Mouse (Mus musculus): ENCODE results near the gene Angptl4. TPM values are rescaled to one million over a fixed set of nuclear protein-coding genes. Genes with fewer than 3 reads are reported as not detected.
"Not testable (repeated sequence)": the region's sequence is repeated elsewhere in the genome, so short reads cannot be mapped to it uniquely, and the experiment has no call there.

The Angptl4 gene
- 0.07 TPM in 1 of 2 replicates, not detected in the other for polyA plus RNA-seq (2012)

DNA sequence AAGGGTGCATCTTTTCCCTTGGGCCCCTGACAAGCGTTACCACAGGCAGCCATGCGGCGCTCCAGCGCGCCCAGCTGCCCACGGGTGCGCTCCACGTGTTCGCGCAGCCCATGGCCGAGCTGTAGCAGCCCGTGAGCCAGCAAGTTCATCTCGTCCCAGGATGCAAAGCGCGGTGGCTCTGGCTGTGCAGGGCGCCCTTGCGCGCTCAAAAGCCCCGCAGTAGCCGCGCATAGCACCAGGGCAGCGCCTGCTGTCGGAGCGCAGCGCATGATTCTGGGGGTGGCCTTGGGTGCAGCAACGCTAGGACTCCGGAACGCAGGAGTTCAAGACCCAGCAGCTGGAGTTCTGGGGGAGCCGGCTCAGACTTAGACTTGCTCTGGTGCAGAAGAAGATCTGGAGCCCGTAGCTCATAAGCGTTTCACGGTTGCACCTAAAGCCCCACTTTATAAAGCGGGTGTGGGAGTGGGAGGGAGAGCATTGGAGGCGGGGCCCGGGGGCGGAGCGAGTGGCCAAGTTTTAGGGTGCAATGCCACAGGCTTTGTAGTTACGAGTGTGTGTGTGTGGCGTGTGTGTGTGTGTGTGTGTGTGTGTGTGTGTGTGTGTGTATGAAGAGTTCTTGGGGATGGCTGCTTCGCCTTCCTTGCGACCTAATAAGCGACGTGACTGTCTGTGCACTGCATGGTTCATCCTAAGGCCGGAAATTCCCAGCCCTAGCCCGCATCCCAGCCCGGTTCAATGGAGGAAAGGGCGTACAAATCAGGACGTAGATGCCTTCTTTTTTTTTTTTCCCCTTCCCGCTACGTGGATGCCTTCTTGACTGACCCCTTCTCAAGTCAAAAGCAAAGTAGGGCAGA, at the start of gene Angptl4:
Gene Angptl4 (minus strand): TSS at position 707 of the 854 bp plus-strand sequence.
- H3K27me3 ChIP-seq (ENCODE audit: control insufficient read depth), result 0 out of 2 replicates have a peak, but pooled peaks cover 4% of the 10 kb centered on the region
- H3K4me3 ChIP-seq (replicated peaks), result peak within 1 kb of the TSS; percentile 62
- H3K4me1 ChIP-seq (ENCODE audit: control insufficient read depth), result peaks cover 29% of the 10 kb centered on the region
- H3K36me3 ChIP-seq (ENCODE audit: control insufficient read depth), result peaks cover 19% of the 10 kb centered on the region
- no peaks in the 10 kb centered on the region for H3K9me3 ChIP-seq (ENCODE audit: control insufficient read depth, low read length)
- TF ChIP-seq GATA1 (IDR thresholded peaks at IDR 0.05; ENCODE audit: low read length), result no peak
- TF ChIP-seq TAL1 (IDR thresholded peaks at IDR 0.05; ENCODE audit: low read length), result no peak

- Histone ChIP-seq H3K27me3 (ENCODE audit: control insufficient read depth) (no peaks in the 10 kb centered on the region), H3K36me3 (ENCODE audit: control insufficient read depth) (peaks cover 69% of the 10 kb centered on the region), H3K4me3 (replicated peaks) (no peak overlapping the region), H3K4me1 (ENCODE audit: control insufficient read depth) (peaks cover 16% of the 10 kb centered on the region), H3K9me3 (ENCODE audit: control insufficient read depth, low read length) (no peaks in the 10 kb centered on the region)
- TF ChIP-seq GATA1 (IDR thresholded peaks at IDR 0.05; ENCODE audit: low read length), result no peak
- no peak for TF ChIP-seq TAL1 (IDR thresholded peaks at IDR 0.05; ENCODE audit: low read length)
Observed at GRCm38 (mm10) chr17:33829561-33829960, 47.9 kb upstream of the Angptl4 start.

DNA sequence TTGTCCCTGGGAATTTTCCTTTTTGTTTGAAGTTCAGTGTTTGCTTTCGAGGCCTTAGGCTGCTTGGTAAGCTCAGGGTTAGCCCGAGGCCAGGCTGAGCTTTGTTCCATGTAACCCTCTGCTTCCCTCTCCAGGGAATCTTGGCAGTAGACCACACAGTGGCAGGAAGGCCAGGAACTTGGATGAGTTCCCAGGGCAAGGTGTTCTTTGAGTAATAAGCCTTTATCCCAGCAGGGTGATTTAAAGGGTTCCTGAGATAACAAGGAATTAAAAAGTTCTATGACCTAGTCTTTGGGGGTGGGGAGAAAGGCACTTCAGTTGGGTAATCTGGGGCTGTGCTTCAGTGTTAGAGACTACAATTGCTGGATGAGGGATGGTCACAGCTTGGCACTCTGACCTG, 47.3 kb upstream of the Angptl4 start:
- Histone ChIP-seq H3K36me3 (ENCODE audit: control insufficient read depth) (peaks cover 64% of the 10 kb centered on the region), H3K4me1 (ENCODE audit: control insufficient read depth) (peaks cover 19% of the 10 kb centered on the region), H3K27me3 (ENCODE audit: control insufficient read depth) (no peaks in the 10 kb centered on the region), H3K4me3 (replicated peaks) (no peak overlapping the region), H3K9me3 (ENCODE audit: control insufficient read depth, low read length) (no peaks in the 10 kb centered on the region)
- TF ChIP-seq GATA1 (IDR thresholded peaks at IDR 0.05; ENCODE audit: low read length) (no peak), TAL1 (IDR thresholded peaks at IDR 0.05; ENCODE audit: low read length) (no peak)

- Histone ChIP-seq H3K4me3 (replicated peaks) (no peak overlapping the region), H3K4me1 (ENCODE audit: control insufficient read depth) (peaks cover 39% of the 10 kb centered on the region), H3K36me3 (ENCODE audit: control insufficient read depth) (peaks cover 67% of the 10 kb centered on the region), H3K9me3 (ENCODE audit: control insufficient read depth, low read length) (no peaks in the 10 kb centered on the region), H3K27me3 (ENCODE audit: control insufficient read depth) (no peaks in the 10 kb centered on the region)
- TF ChIP-seq GATA1 (IDR thresholded peaks at IDR 0.05; ENCODE audit: low read length) (no peak), TAL1 (IDR thresholded peaks at IDR 0.05; ENCODE audit: low read length) (no peak)
Observed at GRCm38 (mm10) chr17:33826850-33827249, 45.2 kb upstream of the Angptl4 start.

GRCm38 (mm10) chr17:33825462-33825861, 43.8 kb upstream of the Angptl4 start:
- Histone ChIP-seq H3K9me3 (ENCODE audit: control insufficient read depth, low read length) (no peaks in the 10 kb centered on the region), H3K27me3 (ENCODE audit: control insufficient read depth) (no peaks in the 10 kb centered on the region), H3K36me3 (ENCODE audit: control insufficient read depth) (peaks cover 67% of the 10 kb centered on the region), H3K4me3 (replicated peaks) (peak overlapping the region; percentile 91), H3K4me1 (ENCODE audit: control insufficient read depth) (peaks cover 44% of the 10 kb centered on the region)
- TF ChIP-seq TAL1 (IDR thresholded peaks at IDR 0.05; ENCODE audit: low read length) (no peak), GATA1 (IDR thresholded peaks at IDR 0.05; ENCODE audit: low read length) (no peak)

DNA sequence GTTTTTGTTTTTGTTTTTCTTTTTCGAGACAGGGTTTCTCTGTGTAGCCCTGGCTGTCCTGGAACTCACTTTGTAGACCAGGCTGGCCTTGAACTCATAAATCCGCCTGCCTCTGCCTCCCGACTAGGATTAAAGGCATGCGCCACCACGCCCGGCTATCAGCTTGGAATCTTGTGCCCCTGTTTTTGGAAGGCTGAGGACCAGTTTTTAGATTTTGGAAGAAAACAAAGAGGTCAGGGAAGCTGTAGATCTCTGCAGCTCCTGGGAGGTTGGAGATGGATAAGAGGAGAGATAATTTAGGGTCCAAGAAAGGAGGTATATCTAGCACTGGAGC, 43.3 kb upstream of the Angptl4 start:
- Histone ChIP-seq H3K4me1 (ENCODE audit: control insufficient read depth) (peaks cover 46% of the 10 kb centered on the region), H3K36me3 (ENCODE audit: control insufficient read depth) (peaks cover 67% of the 10 kb centered on the region), H3K4me3 (replicated peaks) (peak overlapping the region; percentile 91)
- H3K9me3 ChIP-seq (ENCODE audit: control insufficient read depth, low read length); H3K27me3 ChIP-seq (ENCODE audit: control insufficient read depth): not testable (repeated sequence)

- TF ChIP-seq TAL1 (IDR thresholded peaks at IDR 0.05; ENCODE audit: low read length) (no peak), GATA1 (IDR thresholded peaks at IDR 0.05; ENCODE audit: low read length) (no peak)
- Histone ChIP-seq H3K9me3 (ENCODE audit: control insufficient read depth, low read length) (no peaks in the 10 kb centered on the region), H3K4me3 (replicated peaks) (peak within 1 kb of the TSS; percentile 91), H3K4me1 (ENCODE audit: control insufficient read depth) (peaks cover 46% of the 10 kb centered on the region), H3K27me3 (ENCODE audit: control insufficient read depth) (no peaks in the 10 kb centered on the region), H3K36me3 (ENCODE audit: control insufficient read depth) (peaks cover 67% of the 10 kb centered on the region)
Observed at GRCm38 (mm10) chr17:33824084-33824996, 42.7 kb upstream of the Angptl4 start, which contains the start of the genes Rps28 and Ndufa7. Gene Rps28 (minus strand): TSS chr17:33824562. Gene Ndufa7 (plus strand): TSS chr17:33824572.

DNA sequence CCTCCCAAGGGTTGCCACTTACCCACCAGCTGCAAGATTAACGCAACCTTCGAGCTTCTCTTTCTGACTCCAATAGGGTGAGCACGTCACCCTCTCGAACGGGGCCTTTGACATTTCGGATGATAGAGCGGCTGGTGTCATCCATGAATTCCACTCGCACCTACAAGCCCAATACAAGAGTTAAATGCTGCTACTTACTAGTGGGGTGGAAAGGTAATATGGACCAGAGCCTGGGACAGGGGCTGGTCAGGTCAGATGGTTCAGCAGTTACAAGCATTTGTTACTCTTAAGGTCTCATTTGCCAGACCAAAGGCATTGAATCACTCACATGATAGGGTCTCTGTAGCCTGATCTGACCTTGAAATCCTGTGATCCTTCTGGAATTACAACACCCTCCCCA, 41.5 kb upstream of the Angptl4 start:
- not testable (repeated sequence) for H3K27me3 ChIP-seq (ENCODE audit: control insufficient read depth); H3K9me3 ChIP-seq (ENCODE audit: control insufficient read depth, low read length)
- Histone ChIP-seq H3K36me3 (ENCODE audit: control insufficient read depth) (peaks cover 69% of the 10 kb centered on the region), H3K4me3 (replicated peaks) (peak overlapping the region; percentile 91), H3K4me1 (ENCODE audit: control insufficient read depth) (peaks cover 55% of the 10 kb centered on the region)

DNA sequence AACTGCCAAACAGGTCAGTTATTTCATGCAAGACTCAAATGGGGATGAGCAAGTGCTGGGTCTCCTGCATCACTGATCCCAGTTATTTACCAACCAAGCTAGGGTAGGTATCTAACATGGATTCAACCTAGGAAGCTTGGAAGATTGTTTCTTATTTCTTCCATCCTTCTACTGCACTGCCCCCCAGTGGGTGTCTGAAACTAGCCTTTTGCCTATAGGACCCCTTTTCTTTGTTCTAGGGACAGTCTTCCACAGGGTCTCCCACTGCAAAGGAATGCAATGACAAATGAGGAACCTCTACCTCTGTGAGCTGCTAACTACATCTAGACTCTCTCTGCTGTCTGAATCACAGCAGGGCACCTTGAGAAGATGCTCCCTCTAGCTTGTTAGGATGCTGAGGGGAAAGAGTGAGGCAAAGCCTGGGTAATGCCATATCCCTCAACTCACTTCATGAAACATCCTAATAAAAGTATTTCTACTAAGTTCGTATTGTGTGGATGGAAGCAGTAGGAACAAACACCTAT, 40.9 kb upstream of the Angptl4 start:
- Histone ChIP-seq H3K9me3 (ENCODE audit: control insufficient read depth, low read length) (no peaks in the 10 kb centered on the region), H3K4me1 (ENCODE audit: control insufficient read depth) (peaks cover 60% of the 10 kb centered on the region), H3K4me3 (replicated peaks) (peak overlapping the region; percentile 91), H3K36me3 (ENCODE audit: control insufficient read depth) (peaks cover 70% of the 10 kb centered on the region), H3K27me3 (ENCODE audit: control insufficient read depth) (no peaks in the 10 kb centered on the region)
- no peak for TF ChIP-seq GATA1 (IDR thresholded peaks at IDR 0.05; ENCODE audit: low read length)
- TF ChIP-seq TAL1 (IDR thresholded peaks at IDR 0.05; ENCODE audit: low read length), result no peak

All from erythroblast, embryonic 14.5 days (primary cell).